Mouse (Mus musculus): ENCODE results near the gene Lhx1. TPM values are rescaled to one million over a fixed set of nuclear protein-coding genes. Genes with fewer than 3 reads are reported as not detected.
A peak's percentile ranks its signal among the peaks of the same experiment; 100 is the strongest.

The Lhx1 gene
- total RNA-seq, 2 experiments from 2014 or later: not detected

GRCm38 (mm10) chr11:84526451-84526850 lies 1.1 kb upstream of the Lhx1 start:
- no peak for DNase-seq

GRCm38 (mm10) chr11:84524511-84525270 lies 644 bp downstream of the Lhx1 start:
- no peak for DNase-seq

GRCm38 (mm10) chr11:84523841-84524510 lies 1.4 kb downstream of the Lhx1 start:
- no peak for DNase-seq

GRCm38 (mm10) chr11:84523321-84523831 lies 2.0 kb downstream of the Lhx1 start:
- no peak for DNase-seq

- peak; percentile 74 for DNase-seq
Measured at GRCm38 (mm10) chr11:84522577-84523320, 2.6 kb downstream of the Lhx1 start.

- no peak for DNase-seq
Measured at GRCm38 (mm10) chr11:84521751-84522299, 3.5 kb downstream of the Lhx1 start.

GRCm38 (mm10) chr11:84521071-84521390 lies 4.3 kb downstream of the Lhx1 start:
- DNase-seq: no peak

- no peak for DNase-seq
Measured at GRCm38 (mm10) chr11:84520269-84521070, 4.9 kb downstream of the Lhx1 start.

- DNase-seq: no peak
Measured at GRCm38 (mm10) chr11:84519576-84520268, 5.6 kb downstream of the Lhx1 start.

- DNase-seq: no peak
Measured at GRCm38 (mm10) chr11:84519036-84519435, 6.3 kb downstream of the Lhx1 start.

- DNase-seq: no peak
Measured at GRCm38 (mm10) chr11:84518261-84518660, 7.1 kb downstream of the Lhx1 start.

GRCm38 (mm10) chr11:84517431-84517830 lies 7.9 kb downstream of the Lhx1 start:
- DNase-seq: no peak

GRCm38 (mm10) chr11:84516501-84517240 lies 8.7 kb downstream of the Lhx1 start:
- no peak for DNase-seq

- DNase-seq: peak; percentile 97
Measured at GRCm38 (mm10) chr11:84513171-84514116, 11.9 kb downstream of the Lhx1 start, which contains the start of gene Aatf. TSS of gene Aatf (minus strand) at chr11:84513522.

GRCm38 (mm10) chr11:84512031-84512430 lies 13.3 kb downstream of the Lhx1 start:
- no peak for DNase-seq

- no peak for DNase-seq
Measured at GRCm38 (mm10) chr11:84504296-84504695, 21.0 kb downstream of the Lhx1 start.

GRCm38 (mm10) chr11:84497944-84498343 lies 27.4 kb downstream of the Lhx1 start:
- DNase-seq: no peak

- DNase-seq: no peak
Measured at GRCm38 (mm10) chr11:84496901-84497300, 28.4 kb downstream of the Lhx1 start.

- DNase-seq: no peak
Measured at GRCm38 (mm10) chr11:84495774-84496173, 29.6 kb downstream of the Lhx1 start.

All from gastrocnemius, postnatal 25 days (tissue).